Mouse (Mus musculus) embryonic facial prominence, embryonic 11.5 days (tissue): ENCODE results near the gene Gm6525. TPM values are rescaled to one million over a fixed set of nuclear protein-coding genes. Genes with fewer than 3 reads are reported as not detected.

Source experiments
- ATAC-seq: fragments of 200-750 bp; cut with Nextera tagmentation; replicated peaks from 2 replicates; pipeline ENCODE4 v1.8.0; 2017; ENCODE audit warnings: low read depth; ENCODE audit not compliant: insufficient number of reproducible peaks, low FRiP score, low TSS enrichment
- DNase-seq: peaks from one replicate; pipeline ENCODE4 v3.0.0-alpha.2; 2015; ENCODE audit warnings: low spot score
- H3K27ac ChIP-seq: fragments of 300-500 bp; sonication (generic); replicated peaks from 2 replicates; pipeline ENCODE4 v1.5.1; 2014; ENCODE audit warnings: mild to moderate bottlenecking, low read depth, low read length, control low read depth
- H3K27me3 ChIP-seq: fragments of 300-500 bp; sonication (generic); 2 replicates; pipeline ENCODE4 v1.6.1; 2014; ENCODE audit warnings: mild to moderate bottlenecking, low read length, moderate library complexity, mixed read lengths; ENCODE audit not compliant: control insufficient read depth, insufficient read depth
- H3K36me3 ChIP-seq: fragments of 300-500 bp; sonication (generic); replicated peaks from 2 replicates; pipeline ENCODE4 v1.6.1; 2014; ENCODE audit warnings: low read depth, mild to moderate bottlenecking, low read length, moderate library complexity, mixed read lengths; ENCODE audit not compliant: control insufficient read depth, insufficient read depth
- H3K4me1 ChIP-seq: fragments of 300-500 bp; sonication (generic); 2 replicates; pipeline ENCODE4 v1.6.1; 2014; ENCODE audit warnings: low read length, mixed read lengths; ENCODE audit not compliant: control insufficient read depth, insufficient read depth
- H3K4me2 ChIP-seq: fragments of 300-500 bp; sonication (generic); 2 replicates; pipeline ENCODE4 v1.6.1; 2014; ENCODE audit warnings: low read depth, mild to moderate bottlenecking, control low read depth, low read length, moderate library complexity
- H3K4me3 ChIP-seq: fragments of 300-500 bp; sonication (generic); 2 replicates; pipeline ENCODE4 v1.5.1; 2014; ENCODE audit warnings: low read depth, low read length, control low read depth
- H3K9ac ChIP-seq: fragments of 300-500 bp; sonication (generic); replicated peaks from 2 replicates; pipeline ENCODE4 v1.6.1; 2014; ENCODE audit warnings: mild to moderate bottlenecking, control low read depth, low read length
- H3K9me3 ChIP-seq: fragments of 300-500 bp; sonication (generic); replicated peaks from 2 replicates; pipeline ENCODE4 v1.6.1; 2016; ENCODE audit warnings: mild to moderate bottlenecking, low read length, inconsistent platforms, mixed read lengths; ENCODE audit not compliant: control insufficient read depth
- WGBS: fragments of 180-500 bp; shearing (Covaris S2); extraction: QIAGEN DNeasy Blood & Tissue Kit; methylation state at CpG from one replicate; pipeline ENCODE4 v1.1.7; 2014; 5-methylcytosine and 5-hydroxymethylcytosine counted together
- polyA plus RNA-seq: library from polyadenylated mRNA; unstranded; fragments of >200 nt; fragmentation: Nextera tagmentation; extraction: Ambion mirVana; gene quantifications from 2 replicates; pipeline ENCODE4 v1.2.1, GENCODE M21; 2014

The Gm6525 gene
- polyA plus RNA-seq, 1 experiment from 2014 or later = 0.21 TPM

DNA sequence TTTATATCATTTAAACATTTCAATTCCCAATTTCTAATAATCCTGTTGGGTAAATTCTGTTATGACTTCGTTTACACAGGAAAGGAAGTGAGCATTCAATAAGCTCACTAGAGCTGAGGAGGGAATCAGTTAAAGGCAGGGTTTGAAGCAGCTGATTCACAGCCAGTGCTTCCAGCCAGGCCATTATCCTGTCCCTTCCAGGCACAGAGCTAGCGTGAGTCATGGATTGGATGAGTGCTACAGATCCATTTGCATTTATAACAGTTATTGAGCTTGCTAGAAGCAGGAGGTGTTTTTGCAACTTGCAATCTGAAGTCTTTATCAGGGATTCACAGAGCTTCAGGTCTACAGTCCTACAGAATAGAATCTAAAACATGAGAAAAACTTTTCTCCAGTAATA lies 33.5 kb downstream of the Gm6525 start:
- ATAC-seq (no peak), DNase-seq (no peak)
- Histone ChIP-seq H3K4me2 (no peak overlapping the region), H3K9me3 (no peaks in the 10 kb centered on the region), H3K36me3 (no peaks in the 10 kb centered on the region), H3K9ac (no peak overlapping the region), H3K27me3 (no peaks in the 10 kb centered on the region), H3K4me1 (no peaks in the 10 kb centered on the region), H3K4me3 (no peak overlapping the region), H3K27ac (no peak overlapping the region)
- WGBS = 72% methylated on average over 2 of the region's 2 CpGs

DNA sequence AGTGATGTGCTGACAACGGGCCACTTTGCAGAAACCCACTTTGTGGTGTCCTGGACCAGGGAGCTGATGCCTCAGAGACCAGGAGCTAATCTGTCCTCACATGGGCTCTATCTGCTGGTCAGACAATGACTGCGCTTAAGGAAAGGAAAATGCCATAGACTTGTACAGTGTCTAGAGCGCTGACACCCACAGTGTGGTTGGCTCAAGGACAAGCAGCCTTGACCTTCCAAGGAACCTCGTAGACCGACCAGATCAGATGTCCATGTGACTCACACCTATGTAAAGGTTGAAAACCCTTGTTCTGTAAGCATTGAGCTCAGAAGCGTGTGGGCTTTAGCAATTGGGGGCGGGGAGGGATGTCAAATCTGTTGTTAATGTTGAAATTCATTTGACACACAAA lies 34.6 kb downstream of the Gm6525 start:
- DNase-seq (no peak), ATAC-seq (0 out of 2 replicates have a peak, but pooled peaks have one; percentile 18)
- no peaks in the 10 kb centered on the region for H3K36me3 ChIP-seq
- H3K4me3 ChIP-seq = no peak overlapping the region
- no peak overlapping the region for H3K27ac ChIP-seq
- H3K9me3 ChIP-seq = no peaks in the 10 kb centered on the region
- H3K4me1 ChIP-seq = no peaks in the 10 kb centered on the region
- WGBS = 90% methylated on average over 7 of the region's 7 CpGs
- H3K4me2 ChIP-seq = no peak overlapping the region
- H3K27me3 ChIP-seq = no peaks in the 10 kb centered on the region
- H3K9ac ChIP-seq = no peak overlapping the region

DNA sequence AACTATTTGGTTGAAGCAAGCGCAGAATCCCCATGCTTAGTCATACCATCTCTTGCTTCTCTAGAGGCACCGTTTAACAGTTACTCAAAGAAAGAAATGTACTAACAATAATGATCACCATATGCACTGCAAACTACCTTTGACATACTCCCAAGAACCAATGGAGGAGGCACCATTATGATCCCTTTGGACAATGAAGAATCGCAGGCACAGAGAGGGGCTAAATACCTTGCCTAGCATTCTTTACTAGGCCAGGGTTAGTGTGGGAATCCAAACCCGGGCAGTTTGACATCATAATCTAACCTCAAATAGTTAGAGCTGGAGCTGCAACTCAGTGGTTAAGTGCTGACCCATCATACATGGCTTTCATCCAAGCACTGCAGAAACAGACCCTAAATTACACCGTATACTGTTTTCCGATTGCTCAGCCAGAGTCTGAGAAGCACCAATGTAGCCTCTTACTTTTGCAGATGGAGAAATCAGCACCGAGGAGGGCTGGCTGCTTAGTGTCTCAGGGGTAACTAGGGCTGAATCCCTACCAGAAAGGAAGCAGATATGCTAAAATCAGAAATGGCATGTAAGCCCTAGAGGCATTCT lies 35.1 kb downstream of the Gm6525 start:
- Histone ChIP-seq H3K36me3 (no peaks in the 10 kb centered on the region), H3K27ac (no peak overlapping the region)
- 88% methylated on average over 7 of the region's 7 CpGs for WGBS

DNA sequence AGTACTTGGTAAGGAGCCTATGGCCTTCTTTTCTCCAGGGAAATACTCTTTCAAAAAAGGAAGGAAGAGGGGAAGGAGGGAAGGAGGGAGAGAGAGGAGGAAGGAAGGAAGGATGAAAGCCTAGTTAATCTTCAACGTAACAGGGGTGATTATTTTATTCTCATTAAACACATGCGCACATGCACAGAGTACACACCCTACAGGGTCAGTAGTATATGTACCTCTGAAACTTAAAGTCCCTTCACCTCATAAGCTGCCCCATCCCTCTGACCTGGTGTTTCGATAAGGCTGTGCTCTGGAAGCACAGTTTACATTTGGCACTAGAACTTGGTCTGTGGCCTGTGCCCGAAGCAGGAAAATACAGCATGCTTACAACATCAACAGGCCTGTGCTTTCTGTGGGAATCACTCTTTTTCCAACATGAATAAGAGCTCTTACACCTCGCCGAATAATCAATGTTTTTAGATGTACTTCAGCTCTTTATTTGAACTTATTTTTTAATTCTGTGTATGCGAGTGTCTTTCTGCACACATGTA lies 37.5 kb downstream of the Gm6525 start:
- H3K4me3 ChIP-seq = no peak overlapping the region
- no peaks in the 10 kb centered on the region for H3K27me3 ChIP-seq
- 86% methylated on average over 7 of the region's 7 CpGs for WGBS
- no peaks in the 10 kb centered on the region for H3K9me3 ChIP-seq
- no peak overlapping the region for H3K9ac ChIP-seq
- no peaks in the 10 kb centered on the region for H3K36me3 ChIP-seq
- H3K4me2 ChIP-seq = no peak overlapping the region
- ATAC-seq (no peak), DNase-seq (no peak)
- H3K4me1 ChIP-seq = no peaks in the 10 kb centered on the region
- H3K27ac ChIP-seq = no peak overlapping the region

More for the DNA sequence above, 35.1 kb downstream of the Gm6525 start:
- no peaks in the 10 kb centered on the region for H3K9me3 ChIP-seq
- H3K27me3 ChIP-seq = no peaks in the 10 kb centered on the region
- ATAC-seq = no peak
- H3K9ac ChIP-seq = no peak overlapping the region
- DNase-seq = no peak
- H3K4me2 ChIP-seq = no peak overlapping the region
- no peaks in the 10 kb centered on the region for H3K4me1 ChIP-seq
- H3K4me3 ChIP-seq = no peak overlapping the region

DNA sequence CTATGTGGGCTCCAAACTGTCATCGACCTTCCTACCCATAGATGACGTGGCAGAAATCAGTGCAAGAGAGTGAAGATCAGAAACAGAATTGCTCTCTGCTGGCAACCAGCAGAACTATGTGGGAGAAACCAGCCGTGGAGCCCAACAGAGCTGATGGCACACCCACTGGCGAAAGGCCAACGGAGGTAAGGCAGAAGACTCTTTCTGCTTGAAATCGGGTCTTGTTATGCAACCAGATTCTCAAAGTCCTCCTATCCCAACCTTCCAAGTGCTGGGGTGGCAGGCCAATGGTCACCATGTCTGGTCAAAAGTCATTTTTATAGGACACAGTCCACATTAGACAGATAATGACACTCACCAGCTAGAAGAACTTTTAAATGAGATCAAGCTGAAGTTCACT lies 40.6 kb downstream of the Gm6525 start:
- H3K36me3 ChIP-seq = no peaks in the 10 kb centered on the region
- H3K9ac ChIP-seq = no peak overlapping the region
- no peak for DNase-seq
- no peaks in the 10 kb centered on the region for H3K4me1 ChIP-seq
- 88% methylated on average over 6 of the region's 6 CpGs for WGBS
- H3K4me2 ChIP-seq = no peak overlapping the region
- no peak overlapping the region for H3K4me3 ChIP-seq
- no peaks in the 10 kb centered on the region for H3K27me3 ChIP-seq
- no peak overlapping the region for H3K27ac ChIP-seq
- H3K9me3 ChIP-seq = no peaks in the 10 kb centered on the region
- ATAC-seq = no peak

DNA sequence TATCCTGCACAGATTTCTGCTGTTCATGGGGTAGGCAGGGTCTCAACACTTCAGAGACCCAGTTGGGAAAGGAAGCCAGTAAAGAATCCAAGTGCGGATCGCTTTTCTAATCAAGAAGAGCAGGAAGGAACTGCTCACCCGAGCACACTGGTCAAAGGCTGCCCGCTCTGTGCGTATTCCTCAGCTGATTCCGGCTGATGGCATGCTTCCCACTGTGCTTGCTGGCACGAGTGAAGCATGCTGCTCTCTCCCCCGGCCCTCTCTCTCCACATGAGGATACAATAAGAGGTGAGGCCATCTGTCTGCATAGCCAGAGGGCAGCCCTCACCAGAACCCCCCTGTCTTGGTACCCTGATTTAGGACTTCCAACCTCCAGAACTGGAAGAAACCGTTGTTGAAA lies 41.3 kb downstream of the Gm6525 start:
- H3K4me2 ChIP-seq = no peak overlapping the region
- 61% methylated on average over 9 of the region's 9 CpGs for WGBS
- H3K9ac ChIP-seq = no peak overlapping the region
- H3K27me3 ChIP-seq = no peaks in the 10 kb centered on the region
- DNase-seq = no peak
- H3K36me3 ChIP-seq = no peaks in the 10 kb centered on the region
- ATAC-seq = no peak
- no peak overlapping the region for H3K4me3 ChIP-seq
- H3K4me1 ChIP-seq = no peaks in the 10 kb centered on the region
- no peaks in the 10 kb centered on the region for H3K9me3 ChIP-seq
- H3K27ac ChIP-seq = no peak overlapping the region

DNA sequence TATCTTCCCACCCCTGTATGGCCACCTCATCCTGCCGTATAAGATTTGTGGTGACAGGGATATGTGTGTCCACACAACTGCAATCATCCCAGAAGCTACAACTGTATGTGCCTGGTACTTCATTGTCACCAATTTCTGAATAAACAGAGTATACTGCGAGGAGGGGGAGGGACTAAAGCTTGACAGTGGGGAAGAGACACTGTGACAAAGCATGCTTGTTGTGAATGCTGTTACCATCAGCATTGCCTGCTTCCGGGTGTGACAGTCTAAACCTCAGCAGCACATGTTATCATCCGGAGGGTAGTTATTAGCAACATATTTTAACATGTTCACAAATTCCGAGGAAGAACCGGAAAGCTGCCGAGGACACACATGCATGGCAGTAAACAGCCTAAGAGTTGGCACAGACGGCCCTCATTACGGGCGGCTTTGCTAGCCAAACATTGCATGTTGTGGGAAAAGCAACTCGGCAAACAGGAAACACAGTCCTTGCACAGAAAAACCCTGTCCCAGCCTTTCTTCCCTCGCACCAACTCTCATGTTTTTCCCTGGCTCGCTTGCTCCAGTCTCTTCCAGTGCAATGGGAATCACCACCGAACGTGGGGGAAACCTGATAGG lies 41.9 kb downstream of the Gm6525 start:
- Histone ChIP-seq H3K9me3 (no peaks in the 10 kb centered on the region), H3K4me1 (no peaks in the 10 kb centered on the region), H3K4me3 (no peak overlapping the region), H3K36me3 (no peaks in the 10 kb centered on the region), H3K9ac (no peak overlapping the region), H3K27ac (no peak overlapping the region), H3K27me3 (no peaks in the 10 kb centered on the region), H3K4me2 (no peak overlapping the region)
- WGBS = 71% methylated on average over 15 of the region's 15 CpGs
- no peak for ATAC-seq
- DNase-seq = no peak

DNA sequence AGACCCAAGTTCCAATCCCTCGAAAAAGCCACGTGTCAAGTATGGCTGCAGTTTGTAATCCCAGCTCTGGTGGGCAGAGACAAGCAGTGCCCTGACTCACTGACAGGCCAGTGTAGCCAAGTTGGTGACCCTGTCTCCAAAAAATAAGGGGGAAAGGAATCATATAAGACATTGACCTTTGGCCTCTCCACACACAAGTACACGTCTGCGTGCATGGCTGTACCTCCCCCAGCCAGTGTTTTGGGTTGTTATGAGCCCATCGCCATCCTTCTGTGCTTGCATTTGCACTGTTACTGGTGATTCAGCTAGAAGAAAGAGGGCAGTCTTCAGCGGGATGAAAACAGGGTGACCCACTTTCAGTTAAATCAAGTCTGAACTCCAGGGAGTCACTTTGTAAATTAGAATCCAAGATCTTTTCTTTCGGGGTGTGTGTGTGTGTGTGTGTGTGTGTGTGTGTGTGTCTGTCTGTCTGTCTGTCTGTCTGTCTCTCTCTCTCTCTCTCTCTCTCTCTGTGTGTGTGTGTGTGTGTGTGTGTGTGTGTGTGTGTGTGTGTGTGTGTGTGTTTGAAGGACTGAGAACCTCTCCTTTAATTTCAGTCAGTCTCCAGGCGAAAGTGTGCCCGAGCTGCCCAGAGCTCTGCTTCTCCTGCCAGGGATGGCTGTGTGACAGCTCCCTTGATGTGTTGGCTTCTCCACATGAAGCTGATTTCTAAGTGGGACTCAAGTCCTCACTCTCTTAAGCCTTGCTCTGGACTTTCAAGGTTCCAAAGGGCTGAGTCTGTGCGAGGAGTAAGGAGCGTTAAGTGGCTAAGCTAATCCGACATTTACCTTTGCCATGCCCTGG lies 43.4 kb downstream of the Gm6525 start:
- WGBS = 53% methylated on average over 12 of the region's 12 CpGs
- Histone ChIP-seq H3K9ac (no peak overlapping the region), H3K4me2 (no peak overlapping the region), H3K4me1 (no peaks in the 10 kb centered on the region), H3K4me3 (no peak overlapping the region), H3K36me3 (no peaks in the 10 kb centered on the region), H3K27me3 (no peaks in the 10 kb centered on the region), H3K9me3 (no peaks in the 10 kb centered on the region), H3K27ac (no peak overlapping the region)
- no peak for DNase-seq
- no peak for ATAC-seq
